Mouse (Mus musculus): ENCODE data around the gene C1ql1. TPM values are rescaled to one million over a fixed set of nuclear protein-coding genes. Genes with fewer than 3 reads are reported as not detected.

The C1ql1 gene
- polyA plus RNA-seq, 1 experiment from 2014 or later = 0.13 TPM

GRCm38 (mm10) chr11:102900763-102901162 is 45.7 kb downstream of the C1ql1 start, which contains the start of gene Gfap:
TSS of gene Gfap (minus strand) at chr11:102900912.
- Histone ChIP-seq H3K4me1 (ENCODE audit: control insufficient read depth, low read depth, low read length) (peaks cover 10% of the 10 kb centered on the region), H3K27ac (ENCODE audit: low read length) (no peak within 1 kb of the TSS), H3K4me3 (ENCODE audit: low read depth, low read length) (no peak within 1 kb of the TSS), H3K9ac (ENCODE audit: low read depth, low read length) (no peak within 1 kb of the TSS), H3K36me3 (ENCODE audit: control insufficient read depth, insufficient read depth) (peaks cover 10% of the 10 kb centered on the region), H3K9me3 (replicated peaks; ENCODE audit: control insufficient read depth, low read length) (no peaks in the 10 kb centered on the region), H3K27me3 (ENCODE audit: control insufficient read depth, insufficient read depth, low read depth, low read length) (no peaks in the 10 kb centered on the region), H3K4me2 (ENCODE audit: low read depth, low read length) (no peak within 1 kb of the TSS)
- WGBS (ENCODE audit: insufficient replicate concordance) = 6% methylated on average over 7 of the region's 7 CpGs
- ATAC-seq (ENCODE audit: low read depth) = no peak

DNA sequence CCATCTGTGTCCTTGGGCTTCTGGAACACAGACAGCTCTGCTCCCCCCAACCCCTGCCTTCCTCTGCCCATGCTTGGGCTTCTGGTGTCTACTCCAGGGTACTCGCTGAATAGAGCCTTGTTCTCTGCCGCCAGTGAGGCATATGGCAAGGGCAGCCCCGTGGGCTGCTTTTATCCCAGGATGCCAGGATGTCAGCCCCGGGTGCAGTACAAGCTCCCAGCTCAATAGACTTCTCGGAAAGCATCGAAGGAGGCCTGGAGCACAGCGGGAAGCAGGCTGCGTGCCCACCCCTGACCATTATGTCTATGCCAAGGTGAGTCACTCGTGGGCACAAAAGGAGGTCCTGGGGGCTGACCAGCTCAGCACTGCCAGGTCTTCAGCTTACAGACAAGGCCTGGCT is 48.1 kb downstream of the C1ql1 start:
- Histone ChIP-seq H3K27ac (ENCODE audit: low read length) (no peak overlapping the region), H3K9ac (ENCODE audit: low read depth, low read length) (no peak overlapping the region), H3K4me2 (ENCODE audit: low read depth, low read length) (no peak overlapping the region), H3K36me3 (ENCODE audit: control insufficient read depth, insufficient read depth) (no peaks in the 10 kb centered on the region), H3K4me3 (ENCODE audit: low read depth, low read length) (no peak overlapping the region), H3K9me3 (replicated peaks; ENCODE audit: control insufficient read depth, low read length) (no peaks in the 10 kb centered on the region), H3K27me3 (ENCODE audit: control insufficient read depth, insufficient read depth, low read depth, low read length) (0 out of 2 replicates have a peak, but pooled peaks cover 2% of the 10 kb centered on the region), H3K4me1 (ENCODE audit: control insufficient read depth, low read depth, low read length) (peaks cover 30% of the 10 kb centered on the region)
- 78% methylated on average over 9 of the region's 9 CpGs for WGBS (ENCODE audit: insufficient replicate concordance)
- ATAC-seq (ENCODE audit: low read depth) = no peak

- no peak overlapping the region for H3K4me3 ChIP-seq (ENCODE audit: low read depth, low read length)
- 0 out of 2 replicates have a peak, but pooled peaks cover 6% of the 10 kb centered on the region for H3K27me3 ChIP-seq (ENCODE audit: control insufficient read depth, insufficient read depth, low read depth, low read length)
- WGBS (ENCODE audit: insufficient replicate concordance) = 81% methylated on average over 20 of the region's 20 CpGs
- H3K4me1 ChIP-seq (ENCODE audit: control insufficient read depth, low read depth, low read length) = peaks cover 44% of the 10 kb centered on the region
- no peaks in the 10 kb centered on the region for H3K9me3 ChIP-seq (replicated peaks; ENCODE audit: control insufficient read depth, low read length)
- H3K36me3 ChIP-seq (ENCODE audit: control insufficient read depth, insufficient read depth) = no peaks in the 10 kb centered on the region
- H3K9ac ChIP-seq (ENCODE audit: low read depth, low read length) = peak overlapping the region; percentile 32
- no peak overlapping the region for H3K4me2 ChIP-seq (ENCODE audit: low read depth, low read length)
- ATAC-seq (ENCODE audit: low read depth) = no peak
- peak overlapping the region; percentile 95 for H3K27ac ChIP-seq (ENCODE audit: low read length)
Observed at GRCm38 (mm10) chr11:102896641-102897040, 49.8 kb downstream of the C1ql1 start.

GRCm38 (mm10) chr11:102895779-102896178 is 50.7 kb downstream of the C1ql1 start:
- no peaks in the 10 kb centered on the region for H3K9me3 ChIP-seq (replicated peaks; ENCODE audit: control insufficient read depth, low read length)
- H3K27me3 ChIP-seq (ENCODE audit: control insufficient read depth, insufficient read depth, low read depth, low read length) = 0 out of 2 replicates have a peak, but pooled peaks cover 6% of the 10 kb centered on the region
- peak; percentile 98 for ATAC-seq (ENCODE audit: low read depth)
- H3K9ac ChIP-seq (ENCODE audit: low read depth, low read length) = peak overlapping the region; percentile 89
- H3K4me3 ChIP-seq (ENCODE audit: low read depth, low read length) = peak overlapping the region; percentile 72
- WGBS (ENCODE audit: insufficient replicate concordance) = 24% methylated on average over 9 of the region's 9 CpGs
- H3K36me3 ChIP-seq (ENCODE audit: control insufficient read depth, insufficient read depth) = no peaks in the 10 kb centered on the region
- H3K4me2 ChIP-seq (ENCODE audit: low read depth, low read length) = peak overlapping the region; percentile 83
- peaks cover 49% of the 10 kb centered on the region for H3K4me1 ChIP-seq (ENCODE audit: control insufficient read depth, low read depth, low read length)
- H3K27ac ChIP-seq (ENCODE audit: low read length) = peak overlapping the region; percentile 95

DNA sequence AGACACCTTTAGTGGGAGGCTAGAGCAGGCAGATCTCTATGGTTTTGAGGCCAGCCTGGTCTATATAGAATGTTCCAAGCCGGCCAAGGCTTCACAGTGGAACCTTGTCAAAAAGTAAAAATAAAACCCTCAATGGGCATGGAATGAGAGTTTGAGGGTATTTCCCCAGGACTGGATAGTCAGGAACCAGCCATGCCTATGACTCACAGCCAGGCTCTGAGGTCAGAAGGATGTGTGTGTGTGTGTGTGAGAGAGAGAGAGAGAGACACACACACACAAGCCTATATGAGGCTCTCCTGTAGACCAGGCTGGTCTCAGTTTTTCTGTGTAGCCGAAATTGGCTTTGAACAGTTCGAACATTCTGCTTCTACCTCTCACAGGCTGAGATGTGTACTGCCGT is 51.8 kb downstream of the C1ql1 start:
- WGBS (ENCODE audit: insufficient replicate concordance) = 79% methylated on average over 4 of the region's 4 CpGs
- H3K9ac ChIP-seq (ENCODE audit: low read depth, low read length) = peak overlapping the region; percentile 89
- 0 out of 2 replicates have a peak, but pooled peaks cover 6% of the 10 kb centered on the region for H3K27me3 ChIP-seq (ENCODE audit: control insufficient read depth, insufficient read depth, low read depth, low read length)
- H3K27ac ChIP-seq (ENCODE audit: low read length) = peak overlapping the region; percentile 95
- H3K36me3 ChIP-seq (ENCODE audit: control insufficient read depth, insufficient read depth) = no peaks in the 10 kb centered on the region
- no peak for ATAC-seq (ENCODE audit: low read depth)
- H3K4me2 ChIP-seq (ENCODE audit: low read depth, low read length) = peak overlapping the region; percentile 83
- peaks cover 49% of the 10 kb centered on the region for H3K4me1 ChIP-seq (ENCODE audit: control insufficient read depth, low read depth, low read length)
- H3K4me3 ChIP-seq (ENCODE audit: low read depth, low read length) = peak overlapping the region; percentile 72
- H3K9me3 ChIP-seq (replicated peaks; ENCODE audit: control insufficient read depth, low read length) = no peaks in the 10 kb centered on the region

- peak; percentile 72 for ATAC-seq (ENCODE audit: low read depth)
- H3K4me1 ChIP-seq (ENCODE audit: control insufficient read depth, low read depth, low read length) = peaks cover 49% of the 10 kb centered on the region
- no peaks in the 10 kb centered on the region for H3K9me3 ChIP-seq (replicated peaks; ENCODE audit: control insufficient read depth, low read length)
- peak overlapping the region; percentile 72 for H3K4me3 ChIP-seq (ENCODE audit: low read depth, low read length)
- peak overlapping the region; percentile 69 for H3K9ac ChIP-seq (ENCODE audit: low read depth, low read length)
- no peaks in the 10 kb centered on the region for H3K36me3 ChIP-seq (ENCODE audit: control insufficient read depth, insufficient read depth)
- 5% methylated on average over 43 of the region's 43 CpGs for WGBS (ENCODE audit: insufficient replicate concordance)
- peak overlapping the region; percentile 83 for H3K4me2 ChIP-seq (ENCODE audit: low read depth, low read length)
- peak overlapping the region; percentile 95 for H3K27ac ChIP-seq (ENCODE audit: low read length)
- peaks cover 6% of the 10 kb centered on the region; the same call in 1 of the 2 replicates for H3K27me3 ChIP-seq (ENCODE audit: control insufficient read depth, insufficient read depth, low read depth, low read length)
Observed at GRCm38 (mm10) chr11:102893015-102893651, 53.4 kb downstream of the C1ql1 start.

- H3K27me3 ChIP-seq (ENCODE audit: control insufficient read depth, insufficient read depth, low read depth, low read length) = peaks cover 12% of the 10 kb centered on the region; the same call in 1 of the 2 replicates
- WGBS (ENCODE audit: insufficient replicate concordance) = 77% methylated on average over 5 of the region's 5 CpGs
- no peak overlapping the region for H3K4me3 ChIP-seq (ENCODE audit: low read depth, low read length)
- no peak for ATAC-seq (ENCODE audit: low read depth)
- no peaks in the 10 kb centered on the region for H3K36me3 ChIP-seq (ENCODE audit: control insufficient read depth, insufficient read depth)
- peaks cover 37% of the 10 kb centered on the region for H3K4me1 ChIP-seq (ENCODE audit: control insufficient read depth, low read depth, low read length)
- no peak overlapping the region for H3K9ac ChIP-seq (ENCODE audit: low read depth, low read length)
- no peaks in the 10 kb centered on the region for H3K9me3 ChIP-seq (replicated peaks; ENCODE audit: control insufficient read depth, low read length)
- no peak overlapping the region for H3K4me2 ChIP-seq (ENCODE audit: low read depth, low read length)
- H3K27ac ChIP-seq (ENCODE audit: low read length) = no peak overlapping the region
Observed at GRCm38 (mm10) chr11:102890096-102890495, 56.4 kb downstream of the C1ql1 start.

Other genes starting within 250 kb of the C1ql1 start
- 13.4 TPM in 2 replicates for gene Ccdc43, start 248.9 kb downstream of the C1ql1 start, polyA plus RNA-seq (2015; fragmentation: Nextera tagmentation; extraction: Ambion mirVana)
- gene Adam11, start 185.2 kb downstream of the C1ql1 start, polyA plus RNA-seq (2015; fragmentation: Nextera tagmentation; extraction: Ambion mirVana) = 0.08 and 0.35 TPM in 2 replicates
- 0.91 and 1.4 TPM in 2 replicates for gene Gjc1, start 127.0 kb downstream of the C1ql1 start, polyA plus RNA-seq (2015; fragmentation: Nextera tagmentation; extraction: Ambion mirVana)
- not detected in 2 replicates for gene Higd1b, start 110.8 kb downstream of the C1ql1 start, polyA plus RNA-seq (2015; fragmentation: Nextera tagmentation; extraction: Ambion mirVana)
- 87.3 and 98.5 TPM in 2 replicates for gene Eftud2, start 65.7 kb downstream of the C1ql1 start, polyA plus RNA-seq (2015; fragmentation: Nextera tagmentation; extraction: Ambion mirVana)
- gene Ccdc103, start 65.5 kb downstream of the C1ql1 start, polyA plus RNA-seq (2015; fragmentation: Nextera tagmentation; extraction: Ambion mirVana) = 0.93 and 1.2 TPM in 2 replicates
- gene Fam187a, start 61.5 kb downstream of the C1ql1 start, polyA plus RNA-seq (2015; fragmentation: Nextera tagmentation; extraction: Ambion mirVana) = not detected in 2 replicates
- gene Gfap, start 45.8 kb downstream of the C1ql1 start, polyA plus RNA-seq (2015; fragmentation: Nextera tagmentation; extraction: Ambion mirVana) = 7.4 and 8.3 TPM in 2 replicates
- 10.9 and 11.0 TPM in 2 replicates for gene Kif18b, start 21.6 kb downstream of the C1ql1 start, polyA plus RNA-seq (2015; fragmentation: Nextera tagmentation; extraction: Ambion mirVana)
- 32.1 and 36.6 TPM in 2 replicates for gene Nmt1, start 81.5 kb upstream of the C1ql1 start, polyA plus RNA-seq (2015; fragmentation: Nextera tagmentation; extraction: Ambion mirVana)
- 22.9 and 29.0 TPM in 2 replicates for gene Dcakd, start 81.6 kb upstream of the C1ql1 start, polyA plus RNA-seq (2015; fragmentation: Nextera tagmentation; extraction: Ambion mirVana)
- 0.40 and 0.58 TPM in 2 replicates for gene Plcd3, start 155.0 kb upstream of the C1ql1 start, polyA plus RNA-seq (2015; fragmentation: Nextera tagmentation; extraction: Ambion mirVana)
- gene Acbd4, start 155.0 kb upstream of the C1ql1 start, polyA plus RNA-seq (2015; fragmentation: Nextera tagmentation; extraction: Ambion mirVana) = 51.3 and 54.4 TPM in 2 replicates
- 1.7 and 1.9 TPM in 2 replicates for gene Hexim1, start 169.5 kb upstream of the C1ql1 start, polyA plus RNA-seq (2015; fragmentation: Nextera tagmentation; extraction: Ambion mirVana)
- gene Hexim2, start 185.7 kb upstream of the C1ql1 start, polyA plus RNA-seq (2015; fragmentation: Nextera tagmentation; extraction: Ambion mirVana) = 5.2 and 5.7 TPM in 2 replicates
- 5.2 and 6.3 TPM in 2 replicates for gene Fmnl1, start 224.4 kb upstream of the C1ql1 start, polyA plus RNA-seq (2015; fragmentation: Nextera tagmentation; extraction: Ambion mirVana)